Mouse (Mus musculus): ENCODE results near the gene Cyp2c23. TPM values are rescaled to one million over a fixed set of nuclear protein-coding genes. Genes with fewer than 3 reads are reported as not detected.

Cyp2c23 gene
- polyA plus RNA-seq, 1 experiment from 2014 or later = 0.66 TPM

DNA sequence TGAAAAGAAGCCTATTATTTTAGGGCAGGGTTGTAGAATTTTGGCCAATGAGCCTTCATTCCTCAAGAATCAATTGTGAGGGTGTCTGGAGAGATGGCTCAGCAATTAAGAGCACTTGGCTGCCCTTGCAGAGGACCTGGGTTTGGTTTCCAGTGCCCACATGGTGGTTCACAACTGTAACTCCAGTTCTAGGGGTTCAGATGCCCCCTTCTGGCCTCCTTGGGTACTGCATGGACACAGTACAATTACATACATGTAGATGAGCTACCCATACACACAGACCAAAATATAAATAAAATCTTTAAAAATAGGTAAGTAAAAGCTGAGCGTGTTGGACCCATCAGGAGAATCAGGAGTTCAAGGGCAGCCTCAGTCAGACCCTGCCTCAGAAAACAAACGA lies 67.8 kb downstream of the Cyp2c23 start:
- Histone ChIP-seq H3K27ac (no peak overlapping the region), H3K9ac (no peak overlapping the region), H3K27me3 (no peaks in the 10 kb centered on the region), H3K4me3 (replicated peaks) (no peak overlapping the region), H3K4me2 (no peak overlapping the region), H3K36me3 (no peaks in the 10 kb centered on the region), H3K4me1 (peaks cover 33% of the 10 kb centered on the region), H3K9me3 (replicated peaks) (no peaks in the 10 kb centered on the region)
- ATAC-seq (replicated peaks; ENCODE audit: low FRiP score) = no peak
- 87% methylated on average over 2 of the region's 2 CpGs for WGBS

- WGBS = 84% methylated on average over 11 of the region's 11 CpGs
- Histone ChIP-seq H3K4me1 (peaks cover 29% of the 10 kb centered on the region), H3K4me3 (replicated peaks) (no peak overlapping the region), H3K36me3 (no peaks in the 10 kb centered on the region), H3K9me3 (replicated peaks) (no peaks in the 10 kb centered on the region), H3K9ac (no peak overlapping the region), H3K4me2 (no peak overlapping the region), H3K27me3 (no peaks in the 10 kb centered on the region), H3K27ac (no peak overlapping the region)
- no peak for ATAC-seq (replicated peaks; ENCODE audit: low FRiP score)
These were observed 69.0 kb downstream of the Cyp2c23 start for GRCm38 (mm10) chr19:43960014-43960413.

DNA sequence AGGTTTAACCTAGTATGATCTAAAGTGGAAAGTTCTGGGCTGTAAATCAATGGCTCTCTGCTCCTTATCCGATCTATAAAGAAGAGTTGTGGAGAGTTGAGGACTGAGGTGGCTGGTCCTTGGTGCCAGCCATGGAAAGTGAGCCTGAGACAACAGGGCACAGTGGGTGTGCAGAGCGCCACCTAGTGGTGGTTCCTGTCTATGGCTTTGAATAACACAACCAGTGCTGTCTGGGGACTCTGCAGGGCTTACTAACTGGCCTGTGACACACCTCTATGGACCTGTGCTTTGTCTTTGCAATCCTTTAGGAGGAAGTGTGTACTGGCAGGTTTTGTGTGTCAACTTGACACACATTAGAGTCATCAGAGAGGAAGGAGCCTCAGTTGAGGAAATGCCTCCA lies 69.8 kb downstream of the Cyp2c23 start:
- Histone ChIP-seq H3K36me3 (no peaks in the 10 kb centered on the region), H3K9ac (no peak overlapping the region), H3K4me1 (peaks cover 31% of the 10 kb centered on the region), H3K9me3 (replicated peaks) (no peaks in the 10 kb centered on the region), H3K4me3 (replicated peaks) (no peak overlapping the region), H3K27ac (no peak overlapping the region), H3K4me2 (no peak overlapping the region), H3K27me3 (no peaks in the 10 kb centered on the region)
- 0 out of 2 replicates have a peak, but pooled peaks have one; percentile 49 for ATAC-seq (replicated peaks; ENCODE audit: low FRiP score)
- 11% methylated on average over 2 of the region's 2 CpGs for WGBS

DNA sequence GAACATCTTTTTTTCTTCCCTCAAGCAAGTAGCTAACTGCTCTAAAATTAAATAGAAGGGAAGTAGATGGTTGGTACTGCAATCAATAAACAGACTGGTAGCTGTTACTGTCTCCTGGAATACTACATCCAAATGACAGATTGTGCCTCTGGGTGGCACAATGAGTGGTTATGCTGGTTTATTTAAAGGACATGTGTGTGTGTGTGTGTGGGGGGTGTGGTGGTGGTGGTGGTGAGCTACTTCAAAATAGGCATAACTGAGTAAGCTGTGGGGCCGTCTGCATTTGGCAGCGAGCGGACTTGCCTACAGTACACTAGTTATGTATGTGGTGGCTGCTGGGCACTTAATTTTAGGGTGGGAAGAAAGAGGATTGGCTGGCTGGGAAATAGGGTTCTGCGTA lies 71.1 kb downstream of the Cyp2c23 start:
- Histone ChIP-seq H3K4me3 (replicated peaks) (no peak overlapping the region), H3K4me2 (no peak overlapping the region), H3K27ac (no peak overlapping the region), H3K27me3 (no peaks in the 10 kb centered on the region), H3K4me1 (peaks cover 28% of the 10 kb centered on the region), H3K9me3 (replicated peaks) (no peaks in the 10 kb centered on the region), H3K36me3 (no peaks in the 10 kb centered on the region), H3K9ac (no peak overlapping the region)
- WGBS = 80% methylated on average over 4 of the region's 4 CpGs
- ATAC-seq (replicated peaks; ENCODE audit: low FRiP score) = no peak

DNA sequence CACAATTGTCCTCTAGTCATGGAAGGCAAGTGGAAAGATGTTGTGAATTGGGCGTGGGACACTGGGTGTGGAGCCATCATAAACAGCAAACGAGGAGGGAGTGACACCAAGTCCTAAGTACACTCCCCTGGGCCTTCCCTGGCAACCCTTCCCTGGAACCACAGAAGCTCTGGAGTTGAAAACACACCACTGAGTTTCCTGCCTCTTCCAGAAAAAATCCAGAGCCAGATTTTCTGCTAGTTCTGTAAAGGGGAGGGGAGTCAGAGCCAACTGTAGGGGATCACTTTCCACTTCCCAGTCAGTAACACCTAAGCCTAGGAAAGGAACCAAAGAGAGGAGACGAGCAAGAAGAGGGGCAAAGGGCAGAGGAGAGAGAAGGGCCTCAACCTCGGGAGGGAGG lies 71.6 kb downstream of the Cyp2c23 start:
- no peaks in the 10 kb centered on the region for H3K9me3 ChIP-seq (replicated peaks)
- no peak overlapping the region for H3K4me2 ChIP-seq
- H3K36me3 ChIP-seq = no peaks in the 10 kb centered on the region
- H3K4me3 ChIP-seq (replicated peaks) = no peak overlapping the region
- no peak for ATAC-seq (replicated peaks; ENCODE audit: low FRiP score)
- H3K9ac ChIP-seq = no peak overlapping the region
- H3K27me3 ChIP-seq = no peaks in the 10 kb centered on the region
- 19% methylated on average over 4 of the region's 4 CpGs for WGBS
- H3K27ac ChIP-seq = no peak overlapping the region
- peaks cover 24% of the 10 kb centered on the region for H3K4me1 ChIP-seq

- ATAC-seq (replicated peaks; ENCODE audit: low FRiP score) = no peak
- Histone ChIP-seq H3K27ac (no peak overlapping the region), H3K4me3 (replicated peaks) (no peak overlapping the region), H3K4me2 (no peak overlapping the region), H3K9me3 (replicated peaks) (no peaks in the 10 kb centered on the region), H3K27me3 (no peaks in the 10 kb centered on the region), H3K4me1 (peaks cover 21% of the 10 kb centered on the region), H3K36me3 (no peaks in the 10 kb centered on the region), H3K9ac (no peak overlapping the region)
- WGBS = 62% methylated on average over 5 of the region's 5 CpGs
These were observed 73.7 kb downstream of the Cyp2c23 start for GRCm38 (mm10) chr19:43955266-43955665.

Other genes starting within 250 kb of the Cyp2c23 start
- 3.7 and 4.0 TPM in 2 replicates for gene Abcc2, start 247.0 kb downstream of the Cyp2c23 start, polyA plus RNA-seq (2015; fragmentation: Nextera tagmentation; extraction: Ambion mirVana)
- 23.7 and 24.4 TPM in 2 replicates for gene Dnmbp, start 89.0 kb downstream of the Cyp2c23 start, polyA plus RNA-seq (2015; fragmentation: Nextera tagmentation; extraction: Ambion mirVana)
- 51.0 and 53.5 TPM in 2 replicates for gene Cpn1, start 42.7 kb downstream of the Cyp2c23 start, polyA plus RNA-seq (2015; fragmentation: Nextera tagmentation; extraction: Ambion mirVana)
- 46.5 and 51.4 TPM in 2 replicates for gene Erlin1, start 40.6 kb upstream of the Cyp2c23 start, polyA plus RNA-seq (2015; fragmentation: Nextera tagmentation; extraction: Ambion mirVana)
- 47.7 and 48.4 TPM in 2 replicates for gene Chuk, start 78.3 kb upstream of the Cyp2c23 start, polyA plus RNA-seq (2015; fragmentation: Nextera tagmentation; extraction: Ambion mirVana)
- 31.0 and 34.2 TPM in 2 replicates for gene Cwf19l1, start 106.7 kb upstream of the Cyp2c23 start, polyA plus RNA-seq (2015; fragmentation: Nextera tagmentation; extraction: Ambion mirVana)
- 87.4 and 93.7 TPM in 2 replicates for gene Bloc1s2, start 117.2 kb upstream of the Cyp2c23 start, polyA plus RNA-seq (2015; fragmentation: Nextera tagmentation; extraction: Ambion mirVana)
- gene Pkd2l1, start 163.2 kb upstream of the Cyp2c23 start, polyA plus RNA-seq (2015; fragmentation: Nextera tagmentation; extraction: Ambion mirVana) = 0.05 and 0.09 TPM in 2 replicates
- 0.45 and 0.66 TPM in 2 replicates for gene Scd3, start 174.1 kb upstream of the Cyp2c23 start, polyA plus RNA-seq (2015; fragmentation: Nextera tagmentation; extraction: Ambion mirVana)